Mouse (Mus musculus) monocyte, adult 5-6 weeks (primary cell): ENCODE results near the gene Limch1. TPM values are rescaled to one million over a fixed set of nuclear protein-coding genes. Genes with fewer than 3 reads are reported as not detected.

ENCODE experiments used
- ATAC-seq: fragments of 153-309, 156-312 bp; replicated peaks from 2 replicates; pipeline ENCODE4 v1.8.0; 2017; ENCODE audit warnings: mild to moderate bottlenecking; ENCODE audit not compliant: low TSS enrichment, insufficient number of reproducible peaks, severe bottlenecking, poor library complexity, low FRiP score
- total RNA-seq: library from RNA; stranded (forward); fragments of 200-1000, 200-491, 200-594 nt; gene quantifications from 3 replicates; pipeline ENCODE4 v1.2.3, GENCODE M21; 2017

The Limch1 gene
- total RNA-seq, 1 experiment from 2014 or later: not detected

- ATAC-seq: no peak
Measured at GRCm38 (mm10) chr5:66739376-66739775, 6.3 kb upstream of the Limch1 start.

DNA sequence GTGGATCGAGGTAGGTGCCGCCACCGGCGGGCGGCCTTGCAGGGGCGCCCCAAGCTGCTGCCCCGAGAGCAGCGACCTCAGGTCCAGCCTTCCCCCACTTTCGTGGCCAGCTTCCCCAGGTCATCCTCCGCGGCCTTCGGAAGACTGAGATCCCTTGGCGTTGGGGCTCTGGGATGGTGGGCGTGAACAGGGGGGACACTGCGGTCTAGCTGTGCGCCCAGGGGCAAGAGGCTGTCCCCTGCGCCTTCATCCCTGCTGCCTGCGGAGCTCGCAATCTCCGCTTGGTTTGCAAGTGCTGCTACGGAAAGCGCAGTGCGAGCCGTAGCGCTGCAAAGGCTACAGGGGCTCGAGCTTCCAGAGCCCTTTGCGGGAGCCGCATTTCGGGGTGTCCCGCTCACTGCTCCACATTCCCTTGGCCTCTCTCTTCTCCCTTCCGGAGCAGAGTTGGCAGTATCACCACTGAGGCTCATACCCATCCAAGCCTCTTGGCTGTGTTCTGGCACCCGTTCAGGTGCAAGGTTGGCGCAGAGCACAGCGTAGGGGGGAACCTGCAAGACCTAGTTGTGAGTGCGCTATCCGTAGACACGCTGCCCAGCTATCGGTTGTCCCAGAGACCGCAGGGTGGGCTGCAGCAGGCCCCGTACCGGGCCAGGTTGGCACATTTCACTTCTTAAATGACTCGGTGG is 512 bp downstream of the Limch1 start:
- ATAC-seq: no peak

- ATAC-seq: no peak
Measured at GRCm38 (mm10) chr5:66746761-66747160, 1.1 kb downstream of the Limch1 start.

DNA sequence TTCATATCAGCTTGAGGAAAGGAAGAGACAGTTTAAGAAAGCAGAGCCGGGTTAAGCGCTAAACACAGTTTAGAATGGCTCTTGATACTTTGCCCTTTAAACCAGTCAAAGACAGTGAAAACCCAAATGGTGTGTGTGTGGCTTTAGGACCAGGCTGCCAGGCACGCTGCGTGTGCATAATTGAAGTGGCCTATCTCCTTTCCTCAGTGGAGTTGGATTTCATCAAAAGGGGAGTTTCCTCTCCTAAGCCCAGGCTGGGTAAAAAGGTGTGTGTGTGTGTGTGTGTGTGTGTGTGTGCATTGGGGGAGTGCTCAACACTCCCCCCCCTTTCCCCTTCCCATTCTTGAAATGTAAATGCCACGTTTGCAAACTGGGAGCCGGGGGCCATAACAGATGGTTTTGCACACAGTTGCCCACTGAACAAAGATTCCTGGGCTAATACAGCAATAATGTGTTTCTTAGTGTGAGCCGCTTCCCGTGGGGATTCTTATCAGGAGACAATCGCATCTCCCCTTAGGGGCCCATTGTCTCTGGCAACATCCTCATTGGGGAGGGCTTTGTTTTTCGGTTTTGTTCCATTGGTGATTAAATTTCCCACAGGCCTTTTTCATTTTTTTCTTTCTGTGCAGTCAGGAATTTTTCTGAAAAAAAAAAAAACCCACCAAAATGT is 2.3 kb downstream of the Limch1 start:
- no peak for ATAC-seq

DNA sequence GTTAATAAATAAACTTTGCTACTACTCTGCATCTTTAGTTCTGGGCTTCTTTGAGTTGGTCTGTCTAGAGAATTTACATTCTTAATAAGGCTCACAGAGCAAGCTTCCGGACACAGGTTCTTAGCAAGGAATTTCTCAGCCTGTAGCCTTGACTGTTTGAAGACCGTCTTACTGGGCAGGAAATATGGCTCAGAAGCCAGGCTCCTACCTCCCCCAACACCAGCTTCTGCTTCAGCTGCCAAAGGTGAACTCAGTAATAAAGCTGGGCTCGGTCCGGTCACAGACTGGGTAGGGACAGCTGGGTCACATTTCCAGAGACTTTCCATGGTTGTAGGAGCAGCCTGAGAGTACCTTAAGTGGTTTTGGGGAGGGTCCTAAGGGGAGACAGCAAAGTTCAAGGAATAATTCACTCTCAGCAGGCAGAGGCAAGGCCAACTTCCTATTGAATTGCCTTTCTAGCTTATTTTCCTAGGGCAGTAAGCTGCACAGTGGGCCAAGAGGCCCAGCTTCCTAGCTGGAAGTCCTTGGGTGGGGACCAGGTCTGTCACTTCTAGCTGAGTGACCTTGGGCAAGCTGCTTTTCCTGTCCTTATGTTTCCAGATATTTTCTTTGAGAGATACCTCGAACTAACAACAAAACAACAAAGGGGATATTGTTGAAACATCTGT is 3.0 kb downstream of the Limch1 start:
- ATAC-seq: no peak

DNA sequence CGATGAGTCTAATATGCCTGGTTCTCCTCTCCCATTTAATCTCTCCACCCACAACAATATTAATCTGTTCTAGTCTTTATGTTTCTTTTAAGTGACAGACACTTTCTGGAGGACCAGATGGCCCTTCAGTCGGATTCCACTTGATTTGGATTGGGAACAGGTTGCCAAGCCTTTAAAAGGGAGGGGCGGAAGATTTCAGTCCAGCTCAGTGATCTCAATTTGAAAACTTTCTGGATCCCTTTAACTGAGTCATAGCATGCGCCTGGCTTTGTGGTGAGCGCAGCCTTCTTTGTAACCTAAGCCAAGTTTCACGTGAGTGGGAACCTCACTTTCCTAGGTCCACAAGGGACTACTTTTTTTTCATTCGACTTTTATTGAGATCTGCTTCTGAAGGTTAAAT is 5.0 kb downstream of the Limch1 start:
- no peak for ATAC-seq

DNA sequence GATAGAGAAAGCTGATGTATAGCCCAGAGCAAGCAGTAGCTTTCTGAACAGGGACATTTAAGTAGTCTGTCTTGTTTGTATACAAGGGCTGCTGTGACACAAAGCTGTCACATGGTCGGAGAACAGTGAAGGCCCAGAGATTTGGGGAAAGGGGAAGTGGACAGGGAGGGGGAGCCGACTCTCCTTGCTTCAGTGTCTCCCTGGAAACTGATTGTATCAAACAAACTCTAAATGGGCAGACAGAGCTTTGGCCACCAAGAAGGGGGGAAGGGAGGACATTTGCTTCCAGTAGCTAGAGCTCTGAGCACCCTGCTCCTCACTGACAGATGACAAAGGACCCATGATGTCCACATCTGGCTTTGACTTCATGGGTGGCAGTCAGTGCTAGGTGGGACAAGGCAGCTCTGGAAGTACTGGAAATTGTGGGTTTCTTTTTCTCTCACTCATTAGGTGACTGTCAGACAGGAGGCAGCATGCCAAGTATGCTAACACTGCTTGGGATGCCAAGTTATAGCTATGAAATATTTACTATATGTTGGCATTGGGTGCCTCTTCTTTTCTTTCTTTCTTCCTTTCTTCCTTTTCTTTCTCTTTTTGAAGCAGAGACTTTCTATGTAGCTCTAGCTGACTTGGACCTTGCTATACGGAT is 5.8 kb downstream of the Limch1 start:
- ATAC-seq: no peak

GRCm38 (mm10) chr5:66753620-66754019 is 8.0 kb downstream of the Limch1 start:
- no peak for ATAC-seq

DNA sequence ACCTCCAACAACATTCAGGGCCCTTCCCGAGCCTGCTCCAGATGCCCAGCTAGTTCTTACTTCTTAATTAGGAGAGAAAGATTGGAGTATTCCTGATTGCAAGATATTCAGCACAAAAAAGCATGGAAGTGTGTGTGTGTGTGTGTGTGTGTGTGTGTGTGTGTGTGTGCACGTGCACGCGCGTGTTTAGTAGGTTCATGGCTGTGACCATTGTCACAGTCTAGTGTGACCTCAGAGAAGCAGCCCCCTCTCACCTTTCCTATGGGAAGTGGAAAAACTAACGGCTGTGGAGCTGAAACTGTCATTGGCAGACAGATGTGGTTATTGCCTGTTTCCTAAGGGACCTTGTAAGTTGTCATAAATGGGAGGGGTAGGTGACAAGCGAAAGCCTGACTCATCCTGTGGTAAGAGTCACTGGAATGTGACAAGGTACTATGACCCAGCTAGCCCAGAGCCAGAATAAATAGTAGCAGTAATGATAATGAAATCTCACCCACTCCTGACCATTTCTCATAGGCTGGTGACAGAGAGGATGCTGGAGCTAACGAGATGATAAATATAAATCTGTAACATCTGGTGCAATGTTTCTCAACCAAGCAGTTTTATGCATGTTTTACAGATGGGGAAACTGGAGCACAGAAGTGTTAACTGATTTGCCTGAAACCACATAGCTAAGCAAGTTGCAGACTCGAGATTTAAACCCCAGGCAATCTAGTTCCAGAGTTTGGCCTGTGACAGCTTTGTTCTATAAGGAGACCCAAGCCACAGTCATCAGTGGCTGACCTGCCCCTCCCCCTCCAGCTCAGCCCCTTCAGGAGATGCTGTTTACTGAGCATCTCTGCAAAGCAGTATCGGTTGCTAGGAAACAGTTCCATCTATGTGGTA is 11.4 kb downstream of the Limch1 start:
- ATAC-seq: no peak

GRCm38 (mm10) chr5:66757706-66758237 is 12.1 kb downstream of the Limch1 start:
- no peak for ATAC-seq

GRCm38 (mm10) chr5:66759354-66759753 is 13.7 kb downstream of the Limch1 start:
- no peak for ATAC-seq

- ATAC-seq: no peak
Measured at GRCm38 (mm10) chr5:66760747-66761146, 15.1 kb downstream of the Limch1 start.

GRCm38 (mm10) chr5:66762006-66762405 is 16.4 kb downstream of the Limch1 start:
- ATAC-seq: no peak

DNA sequence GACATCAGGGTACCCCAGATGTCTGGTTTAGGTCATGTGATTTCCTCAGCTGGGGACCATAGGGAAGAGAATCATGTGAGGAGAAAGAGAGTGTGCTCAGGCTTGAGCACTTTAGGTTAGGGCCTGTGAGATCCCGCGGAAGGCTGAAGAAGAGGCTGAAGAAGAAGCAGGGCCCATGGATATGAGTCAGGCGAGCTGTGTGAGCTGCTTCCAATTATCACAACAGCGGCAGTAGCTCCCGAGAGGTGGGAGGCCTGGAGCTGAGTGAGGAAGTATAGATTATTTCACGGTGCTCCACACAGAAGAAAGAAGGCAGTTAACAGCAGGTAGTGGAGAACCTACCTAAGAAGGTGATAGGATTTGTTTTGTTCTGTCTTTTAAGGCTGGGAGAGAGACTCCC is 18.5 kb downstream of the Limch1 start:
- no peak for ATAC-seq

DNA sequence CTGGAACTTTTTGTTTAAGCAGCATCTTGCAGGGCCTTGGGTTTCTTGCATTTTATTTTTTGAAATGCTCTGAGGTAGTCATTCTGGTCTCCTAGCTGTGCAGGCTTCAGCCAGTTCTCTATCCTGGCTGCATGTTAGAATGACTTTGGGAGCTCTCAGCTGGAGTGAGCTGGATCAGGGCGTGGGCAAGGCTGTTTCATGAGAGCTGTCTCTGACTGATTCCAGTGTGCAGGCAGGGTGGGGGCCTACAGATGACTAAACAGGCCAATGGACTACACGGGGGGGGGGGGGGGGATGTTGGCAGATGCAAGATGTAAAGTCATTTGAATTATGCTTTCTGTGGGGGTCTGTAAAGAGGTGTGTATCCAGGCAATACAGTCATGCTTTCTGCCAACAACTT is 20.3 kb downstream of the Limch1 start:
- no peak for ATAC-seq

DNA sequence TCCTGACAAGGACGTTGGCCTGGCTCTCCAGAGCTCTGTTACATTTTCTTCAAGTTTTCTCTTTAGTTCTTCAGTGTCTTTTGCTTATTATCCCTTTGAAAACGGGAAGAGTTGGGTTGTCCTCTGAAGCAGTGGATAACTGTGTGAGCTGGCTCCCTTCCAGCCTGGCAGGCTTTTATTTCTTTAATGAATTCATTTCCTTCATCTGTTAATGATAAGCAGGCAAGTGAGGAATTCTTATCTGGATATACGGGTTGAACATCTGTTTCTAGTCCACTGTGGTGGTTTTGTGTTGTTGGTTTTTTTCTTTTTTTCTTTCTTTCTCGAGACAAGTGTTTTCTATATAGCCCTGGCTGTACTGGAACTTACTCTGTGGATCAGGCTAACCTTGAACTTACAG is 22.4 kb downstream of the Limch1 start:
- no peak for ATAC-seq

DNA sequence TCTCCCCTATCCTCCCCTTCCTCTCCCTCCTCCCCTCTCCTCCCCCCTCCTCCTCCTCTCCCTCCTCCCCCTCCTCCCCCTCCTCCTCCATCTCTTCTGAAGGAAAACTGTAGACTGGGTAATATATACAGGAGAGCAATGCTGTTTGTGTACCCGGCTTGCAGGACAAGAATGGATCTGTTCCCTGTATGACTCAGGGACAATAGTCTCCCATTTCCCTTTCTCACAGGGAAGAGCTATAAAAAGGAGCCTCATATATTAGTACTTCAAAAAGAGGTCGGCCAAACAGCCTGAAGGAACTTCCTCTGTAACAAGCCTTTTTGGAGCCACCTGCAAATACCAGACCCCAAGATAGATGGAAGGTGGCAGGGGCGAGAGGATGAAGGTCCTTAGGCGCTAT is 23.4 kb downstream of the Limch1 start:
- ATAC-seq: no peak

DNA sequence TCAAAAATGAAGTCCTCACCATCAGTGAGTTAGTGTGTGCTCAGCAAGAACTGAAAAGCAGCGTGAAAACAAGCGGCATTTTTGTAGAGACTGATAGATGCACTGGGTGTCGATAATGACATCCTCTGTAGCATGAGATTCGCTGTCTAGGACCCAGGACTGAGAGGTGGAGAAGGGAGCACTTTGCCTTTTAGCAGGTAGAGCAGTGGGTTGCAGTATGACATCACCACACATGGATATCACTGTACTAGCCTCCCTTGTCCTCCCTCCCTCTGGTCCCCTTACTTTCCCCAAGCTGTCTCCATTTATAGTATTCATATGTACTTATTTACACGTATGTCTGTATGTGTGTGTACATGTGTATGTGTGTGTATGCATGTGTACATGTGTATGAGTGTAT is 23.9 kb downstream of the Limch1 start:
- no peak for ATAC-seq
